Mouse (Mus musculus) stomach, postnatal 0 days (tissue): Measurements from ENCODE around the gene Dclk2. TPM values are rescaled to one million over a fixed set of nuclear protein-coding genes. Genes with fewer than 3 reads are reported as not detected.

Experiments
- ATAC-seq: fragments of 200-750 bp; cut with Nextera tagmentation; 2 replicates; pipeline ENCODE4 v1.8.0; 2017; ENCODE audit not compliant: low FRiP score, low TSS enrichment
- DNase-seq: peaks from one replicate; pipeline ENCODE4 v3.0.0-alpha.2; 2016; ENCODE audit warnings: low spot score
- H3K27ac ChIP-seq: fragments of 300-500 bp; sonication (generic); replicated peaks from 2 replicates; pipeline ENCODE4 v1.5.1; 2014; ENCODE audit warnings: mild to moderate bottlenecking, control low read depth
- H3K27me3 ChIP-seq: fragments of 300-500 bp; sonication (generic); 2 replicates; pipeline ENCODE4 v1.6.1; 2014; ENCODE audit warnings: low read length; ENCODE audit not compliant: control insufficient read depth, insufficient read depth
- H3K36me3 ChIP-seq: fragments of 300-500 bp; sonication (generic); 2 replicates; pipeline ENCODE4 v1.6.1; 2014; ENCODE audit warnings: low read length, mixed read lengths; ENCODE audit not compliant: control insufficient read depth, insufficient read depth
- H3K4me1 ChIP-seq: fragments of 300-500 bp; sonication (generic); replicated peaks from 2 replicates; pipeline ENCODE4 v1.6.1; 2014; ENCODE audit warnings: antibody characterized with exemption; ENCODE audit not compliant: control insufficient read depth, insufficient read depth
- H3K4me2 ChIP-seq: fragments of 300-500 bp; sonication (generic); replicated peaks from 2 replicates; pipeline ENCODE4 v1.6.1; 2014; ENCODE audit warnings: low read depth, mild to moderate bottlenecking, control low read depth, moderate library complexity
- H3K4me3 ChIP-seq: fragments of 300-500 bp; sonication (generic); 2 replicates; pipeline ENCODE4 v1.5.1; 2014; ENCODE audit warnings: low read depth, low read length, control low read depth
- H3K9ac ChIP-seq: fragments of 300-500 bp; sonication (generic); 2 replicates; pipeline ENCODE4 v1.6.1; 2014; ENCODE audit warnings: mild to moderate bottlenecking, low read length, control low read depth, mixed read lengths
- H3K9me3 ChIP-seq: fragments of 300-500 bp; sonication (generic); 2 replicates; pipeline ENCODE4 v1.6.1; 2016; ENCODE audit warnings: low read length; ENCODE audit not compliant: control insufficient read depth
- CTCF ChIP-seq: IDR thresholded peaks from 2 replicates; pipeline ENCODE4 v1.5.1; 2016; ENCODE audit warnings: antibody characterized with exemption, low read depth, mild to moderate bottlenecking, moderate library complexity
- EP300 ChIP-seq: optimal IDR thresholded peaks from 2 replicates; pipeline ENCODE3; 2016; ENCODE audit warnings: antibody characterized with exemption
- WGBS: fragments of 180-500 bp; shearing (Covaris S2); extraction: QIAGEN DNeasy Blood & Tissue Kit; methylation state at CpG from one replicate; pipeline ENCODE4 v1.1.7; 2014; 5-methylcytosine and 5-hydroxymethylcytosine counted together
- polyA plus RNA-seq: library from polyadenylated mRNA; unstranded; fragments of >200 nt; fragmentation: Nextera tagmentation; extraction: Ambion mirVana; gene quantifications from 2 replicates; pipeline ENCODE4 v1.2.1, GENCODE M21; 2015

The Dclk2 gene
- polyA plus RNA-seq, 1 experiment from 2014 or later = 2.3 TPM

GRCm38 (mm10) chr3:86821383-86821782 is 99.3 kb downstream of the Dclk2 start:
- H3K4me3 ChIP-seq = no peak overlapping the region
- H3K9me3 ChIP-seq = no peaks in the 10 kb centered on the region
- TF ChIP-seq CTCF (no peak), EP300 (no peak)
- ATAC-seq (no peak), DNase-seq (no peak)
- WGBS = 52% methylated on average over 3 of the region's 3 CpGs
- no peak overlapping the region for H3K27ac ChIP-seq
- H3K4me2 ChIP-seq = no peak overlapping the region
- H3K9ac ChIP-seq = no peak overlapping the region
- no peaks in the 10 kb centered on the region for H3K36me3 ChIP-seq
- no peaks in the 10 kb centered on the region for H3K4me1 ChIP-seq
- H3K27me3 ChIP-seq = no peaks in the 10 kb centered on the region

DNA sequence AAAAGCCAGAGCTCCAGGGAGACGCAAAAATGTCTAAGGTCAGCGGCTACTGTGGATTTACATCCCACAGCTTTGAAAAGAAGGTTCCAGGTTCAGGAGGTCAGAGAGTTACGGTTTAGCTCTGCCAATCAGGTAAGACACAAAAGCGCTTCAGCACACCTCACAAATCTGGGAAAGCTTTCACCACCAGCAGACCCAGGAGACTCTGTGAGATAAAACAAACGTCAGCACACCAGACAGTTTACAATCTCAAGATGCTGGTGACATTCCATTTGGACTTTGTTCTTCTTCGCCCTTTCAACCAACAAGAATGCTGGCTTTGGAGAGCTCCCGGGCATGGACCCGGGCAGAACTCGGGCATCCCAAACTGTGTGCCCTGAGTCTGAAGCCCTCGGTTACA is 100.3 kb downstream of the Dclk2 start:
- ATAC-seq = no peak
- H3K36me3 ChIP-seq = no peaks in the 10 kb centered on the region
- H3K9ac ChIP-seq = no peak overlapping the region
- WGBS = 26% methylated on average over 10 of the region's 10 CpGs
- H3K27me3 ChIP-seq = no peaks in the 10 kb centered on the region
- no peak for TF ChIP-seq CTCF
- no peak for TF ChIP-seq EP300
- no peak overlapping the region for H3K4me2 ChIP-seq
- DNase-seq = no peak
- H3K27ac ChIP-seq = no peak overlapping the region
- H3K4me1 ChIP-seq = no peaks in the 10 kb centered on the region
- no peaks in the 10 kb centered on the region for H3K9me3 ChIP-seq
- H3K4me3 ChIP-seq = no peak overlapping the region

- no peak for ATAC-seq
Observed at GRCm38 (mm10) chr3:86819372-86819771, 101.3 kb downstream of the Dclk2 start.

DNA sequence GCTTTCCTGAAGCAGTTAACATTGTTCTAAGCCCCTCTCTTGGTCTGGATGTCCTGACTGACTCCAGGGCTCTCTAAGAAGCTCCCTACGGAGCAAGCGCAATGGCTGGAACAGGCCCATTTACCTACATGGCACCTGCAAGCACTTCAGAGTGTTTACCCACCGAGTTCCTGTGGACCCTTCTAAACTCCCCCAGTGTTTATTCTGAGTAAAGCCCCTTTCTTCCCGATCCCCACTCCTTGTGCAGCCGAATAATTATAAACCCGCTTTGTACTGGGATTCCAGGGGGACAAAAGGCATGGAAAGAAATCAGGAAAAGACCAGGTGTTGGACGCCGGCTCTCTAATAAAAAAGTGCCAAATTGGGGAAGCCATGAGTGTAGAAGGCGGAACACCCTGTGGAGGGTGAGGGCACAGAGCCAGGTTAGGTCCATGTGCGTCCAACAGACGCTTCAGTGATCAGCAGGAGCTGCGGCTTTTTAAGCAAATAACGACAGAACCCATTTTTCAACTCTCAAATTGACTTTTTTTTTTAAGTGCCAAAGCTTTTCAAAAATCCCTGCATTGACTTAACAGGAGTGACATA is 102.6 kb downstream of the Dclk2 start:
- WGBS = 54% methylated on average over 13 of the region's 13 CpGs
- H3K9me3 ChIP-seq = no peaks in the 10 kb centered on the region
- DNase-seq (no peak), ATAC-seq (no peak)
- H3K9ac ChIP-seq = no peak overlapping the region
- H3K4me3 ChIP-seq = no peak overlapping the region
- H3K27ac ChIP-seq = no peak overlapping the region
- no peaks in the 10 kb centered on the region for H3K4me1 ChIP-seq
- H3K27me3 ChIP-seq = no peaks in the 10 kb centered on the region
- no peak for TF ChIP-seq EP300
- no peak for TF ChIP-seq CTCF
- H3K36me3 ChIP-seq = no peaks in the 10 kb centered on the region
- no peak overlapping the region for H3K4me2 ChIP-seq

More at GRCm38 (mm10) chr3:86819372-86819771, 101.3 kb downstream of the Dclk2 start:
- H3K27ac ChIP-seq = no peak overlapping the region
- H3K4me2 ChIP-seq = no peak overlapping the region
- H3K4me1 ChIP-seq = no peaks in the 10 kb centered on the region
- H3K27me3 ChIP-seq = no peaks in the 10 kb centered on the region
- TF ChIP-seq EP300 = no peak
- no peak for TF ChIP-seq CTCF
- H3K4me3 ChIP-seq = no peak overlapping the region
- H3K9me3 ChIP-seq = no peaks in the 10 kb centered on the region
- H3K36me3 ChIP-seq = no peaks in the 10 kb centered on the region
- WGBS = 95% methylated on average over 6 of the region's 6 CpGs
- no peak for DNase-seq
- no peak overlapping the region for H3K9ac ChIP-seq

- peak; percentile 94 for TF ChIP-seq CTCF
- no peak for TF ChIP-seq EP300
- no peaks in the 10 kb centered on the region for H3K27me3 ChIP-seq
- no peaks in the 10 kb centered on the region for H3K9me3 ChIP-seq
- H3K9ac ChIP-seq = no peak overlapping the region
- WGBS = 28% methylated on average over 3 of the region's 3 CpGs
- ATAC-seq (peak; percentile 85), DNase-seq (peak; percentile 77)
- H3K36me3 ChIP-seq = no peaks in the 10 kb centered on the region
- H3K4me3 ChIP-seq = no peak overlapping the region
- no peaks in the 10 kb centered on the region for H3K4me1 ChIP-seq
- no peak overlapping the region for H3K4me2 ChIP-seq
- no peak overlapping the region for H3K27ac ChIP-seq
Observed at GRCm38 (mm10) chr3:86812689-86813088, 108.0 kb downstream of the Dclk2 start.

DNA sequence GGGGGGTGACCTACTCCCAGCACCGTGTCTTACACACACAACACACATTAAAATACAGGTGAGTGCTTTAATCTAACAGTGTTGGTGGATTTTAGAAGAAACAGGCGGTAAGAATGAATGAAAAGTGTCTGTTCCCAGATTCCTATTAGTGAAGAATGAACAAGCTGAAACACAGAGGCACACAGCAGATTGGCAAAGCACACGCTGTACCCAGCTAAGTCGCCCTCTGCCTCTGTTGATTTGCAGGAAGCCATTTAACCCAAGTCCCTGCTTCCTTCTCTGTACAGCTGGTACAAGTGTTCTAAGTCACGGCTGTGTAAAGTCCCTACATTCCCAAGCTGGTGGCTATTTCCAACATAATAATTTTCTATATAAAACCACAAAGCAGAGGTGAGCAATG is 109.7 kb downstream of the Dclk2 start:
- no peak for ATAC-seq
- 85% methylated on average over 5 of the region's 5 CpGs for WGBS
- TF ChIP-seq EP300 = no peak
- TF ChIP-seq CTCF = no peak

More for the DNA sequence above, 109.7 kb downstream of the Dclk2 start:
- H3K4me3 ChIP-seq = no peak overlapping the region
- DNase-seq = no peak
- H3K27ac ChIP-seq = no peak overlapping the region
- no peaks in the 10 kb centered on the region for H3K27me3 ChIP-seq
- H3K36me3 ChIP-seq = no peaks in the 10 kb centered on the region
- H3K9ac ChIP-seq = no peak overlapping the region
- no peaks in the 10 kb centered on the region for H3K9me3 ChIP-seq
- no peak overlapping the region for H3K4me2 ChIP-seq
- no peaks in the 10 kb centered on the region for H3K4me1 ChIP-seq
